Mouse (Mus musculus) frontal cortex, adult 2 months (tissue): Measurements from ENCODE around the gene Aff3. TPM values are rescaled to one million over a fixed set of nuclear protein-coding genes. Genes with fewer than 3 reads are reported as not detected.

ENCODE experiments used
- DNase-seq, 2 experiments: peaks; one replicate each; pipeline ENCODE4 v3.0.0; 2022; ENCODE audit warnings: low spot score in 1 of 2; ENCODE audit errors: extremely low spot score in 1 of 2
- polyA plus RNA-seq: library from polyadenylated mRNA; depleted of rRNA; stranded (reverse); fragments of >200 nt; gene quantifications from 2 replicates; pipeline ENCODE4 v1.2.3, GENCODE M21; 2012

The Aff3 gene
- polyA plus RNA-seq, 1 experiment, result 32.1 TPM

GRCm38 (mm10) chr1:38252031-38252765, 412.6 kb downstream of the Aff3 start:
- no peak for DNase-seq

DNA sequence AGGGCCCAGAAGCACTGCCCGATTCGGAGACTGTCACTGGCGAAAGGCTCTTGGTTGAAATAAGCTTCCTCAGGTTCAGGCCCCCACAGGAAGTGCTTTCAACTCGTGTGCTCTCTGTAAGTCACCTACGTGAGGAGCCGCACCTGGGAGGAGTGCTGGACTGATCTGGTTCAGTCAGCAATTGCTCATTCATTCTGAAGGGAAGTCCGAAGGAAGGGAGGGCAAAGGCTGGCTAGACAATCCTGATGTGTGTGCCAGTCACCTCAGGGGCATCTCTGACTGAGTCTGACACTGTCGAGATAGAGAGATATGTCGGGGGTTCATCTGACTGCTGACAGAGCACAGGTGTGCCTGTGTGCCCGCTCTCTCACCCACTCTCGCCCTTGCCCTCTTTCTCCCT, 413.3 kb downstream of the Aff3 start:
- DNase-seq, result no peak

- DNase-seq, result no peak
Observed at GRCm38 (mm10) chr1:38250246-38250645, 414.5 kb downstream of the Aff3 start.

DNA sequence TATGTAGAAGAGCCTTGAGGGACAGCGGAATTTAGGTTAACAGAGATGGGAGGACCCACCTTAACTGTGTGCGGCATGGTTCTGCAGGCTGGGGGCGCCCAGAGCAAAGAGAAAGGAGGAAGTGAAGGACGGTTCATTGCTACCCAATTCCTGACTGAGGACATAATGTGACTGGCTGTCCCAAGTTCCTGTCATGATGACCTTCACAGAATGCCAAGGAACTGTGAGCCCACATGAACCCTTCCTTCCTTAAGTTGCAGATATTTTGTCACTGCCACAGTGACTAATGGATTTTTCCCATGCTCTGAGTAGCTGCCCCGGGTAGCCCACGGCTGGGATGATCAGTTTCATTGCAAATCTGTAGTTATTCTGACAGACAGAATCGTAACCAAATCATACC, 415.2 kb downstream of the Aff3 start:
- no peak for DNase-seq

DNA sequence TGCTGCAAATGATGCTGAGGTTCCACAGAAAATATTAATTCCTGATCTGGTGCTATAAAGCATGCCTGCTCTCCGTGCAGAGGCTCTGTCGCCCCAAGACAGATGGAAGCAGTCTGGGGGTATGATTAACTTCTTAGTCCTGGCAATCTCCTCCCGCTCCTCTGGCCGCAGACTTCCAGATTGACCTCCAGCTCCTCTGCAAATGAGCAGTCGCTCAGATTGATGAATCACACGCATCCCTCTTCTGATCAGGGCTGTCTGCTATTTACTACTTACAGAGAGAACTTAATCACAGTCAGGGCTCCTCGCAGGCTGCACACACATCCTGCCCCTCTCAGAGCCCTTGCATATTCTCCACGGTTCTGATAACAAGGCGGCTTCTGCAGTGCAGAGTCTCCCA, 416.7 kb downstream of the Aff3 start:
- no peak for DNase-seq

GRCm38 (mm10) chr1:38242559-38242958, 422.2 kb downstream of the Aff3 start:
- DNase-seq, result no peak

DNA sequence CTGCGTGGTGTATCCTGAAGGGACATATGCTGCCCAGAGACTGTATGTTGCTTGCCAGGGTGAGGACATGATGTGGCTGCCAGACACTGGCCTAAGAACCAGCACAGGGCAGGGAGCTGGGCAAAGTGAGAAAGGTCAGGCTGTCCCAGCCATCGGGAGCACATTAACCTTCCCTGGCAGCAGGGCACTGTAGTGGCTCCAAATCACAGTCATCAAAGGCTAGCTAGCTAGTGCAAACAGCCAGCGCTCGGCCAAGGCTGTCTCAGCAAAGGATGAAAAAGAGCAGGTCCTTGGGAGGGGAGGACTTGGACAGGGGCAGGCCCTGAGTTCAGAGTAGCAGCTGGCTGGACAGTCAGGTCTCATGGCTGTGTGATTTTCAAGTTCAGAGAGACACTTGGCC, 423.0 kb downstream of the Aff3 start:
- no peak for DNase-seq

- no peak for DNase-seq
Observed at GRCm38 (mm10) chr1:38241221-38241666, 423.5 kb downstream of the Aff3 start.

DNA sequence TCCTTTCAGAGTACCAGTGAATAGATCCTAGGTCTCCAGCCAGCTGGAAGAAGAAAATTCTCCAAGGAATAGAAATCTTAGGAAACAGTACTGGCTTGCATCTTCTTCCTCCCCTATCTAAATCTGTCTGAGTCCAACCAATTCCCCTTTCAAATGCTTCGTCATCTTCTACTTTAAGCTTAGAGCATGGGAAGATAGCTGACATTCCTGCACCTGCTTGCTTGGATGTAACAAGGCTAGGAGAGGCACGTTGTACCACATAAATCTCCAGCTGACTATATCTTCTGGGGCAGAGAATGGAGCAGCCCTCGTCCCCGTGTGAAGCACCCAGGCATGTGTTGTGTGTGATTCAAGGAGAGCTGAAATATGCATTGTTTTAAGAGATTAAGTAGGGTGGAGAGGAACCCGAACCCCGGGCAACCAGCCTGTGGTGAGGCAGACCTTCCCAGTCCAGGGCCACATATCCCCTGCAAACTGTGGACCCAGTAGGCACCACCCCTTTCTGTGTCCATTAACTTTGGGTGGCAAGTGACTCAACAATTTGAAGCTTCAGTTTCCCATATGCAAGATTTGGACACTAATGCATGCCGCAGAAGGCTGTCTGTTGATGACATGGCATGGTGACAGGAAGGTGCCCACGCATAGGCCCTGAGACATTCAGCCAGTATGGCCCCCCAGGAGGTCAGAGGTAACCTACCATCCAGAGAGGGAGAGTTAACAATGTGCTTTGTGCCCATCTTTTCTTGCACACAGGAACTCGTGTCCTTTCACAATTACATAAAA, 424.1 kb downstream of the Aff3 start:
- DNase-seq, result no peak

DNA sequence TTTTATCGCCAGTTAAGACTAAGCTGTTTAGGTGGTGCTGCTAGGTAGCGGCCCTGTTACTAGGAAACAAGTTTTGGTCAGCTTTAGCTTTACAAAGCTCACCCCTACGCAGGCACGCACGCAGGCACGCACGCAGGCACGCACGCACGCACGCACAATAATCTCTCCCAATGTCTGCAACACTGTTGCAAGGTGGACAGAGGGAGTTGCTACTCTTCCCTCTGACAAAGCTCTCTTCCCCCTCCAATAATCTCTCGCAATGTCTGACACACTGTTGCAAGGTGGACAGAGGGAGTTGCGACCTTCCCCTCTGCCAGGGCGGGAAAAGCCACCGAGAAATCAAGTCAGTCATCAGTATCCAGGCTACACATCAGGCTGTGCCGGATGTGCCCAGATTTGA, 425.2 kb downstream of the Aff3 start:
- no peak for DNase-seq

GRCm38 (mm10) chr1:38237831-38238230, 426.9 kb downstream of the Aff3 start:
- no peak for DNase-seq

DNA sequence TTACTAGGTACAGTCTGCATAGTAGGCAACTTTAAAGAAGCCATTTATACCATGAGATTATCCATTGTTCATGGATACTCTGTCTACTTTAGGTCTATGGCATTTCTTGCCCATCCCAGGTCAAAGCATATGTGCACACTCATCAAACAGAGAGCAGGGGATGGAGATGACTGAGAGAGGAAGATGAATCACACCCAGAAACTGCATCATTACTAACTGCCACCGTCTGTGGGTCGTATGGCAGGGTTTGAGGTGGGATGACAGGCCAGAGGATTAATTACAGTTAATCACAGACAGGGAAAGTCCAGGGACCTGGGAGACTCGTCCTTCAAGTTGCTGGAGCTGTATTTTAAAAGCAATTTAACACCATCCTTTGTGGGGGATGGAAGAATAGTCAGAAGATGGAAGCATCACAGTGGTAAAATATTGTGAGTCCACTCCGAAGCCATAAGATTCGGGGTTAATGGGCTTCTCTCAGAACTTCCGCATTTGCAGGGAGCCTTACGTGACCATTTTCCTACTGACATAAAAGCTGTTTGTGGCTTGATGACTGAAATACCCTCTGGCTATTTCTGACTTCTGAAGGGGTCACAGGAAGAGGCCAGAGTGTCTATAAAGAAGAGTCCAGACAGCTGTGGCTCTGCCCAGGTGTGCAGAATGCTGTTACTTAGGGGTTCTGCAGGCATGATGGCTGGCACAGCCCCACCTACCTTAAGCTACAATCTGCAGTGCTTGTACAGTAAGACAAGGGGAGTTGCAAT, 427.5 kb downstream of the Aff3 start:
- DNase-seq, result no peak

DNA sequence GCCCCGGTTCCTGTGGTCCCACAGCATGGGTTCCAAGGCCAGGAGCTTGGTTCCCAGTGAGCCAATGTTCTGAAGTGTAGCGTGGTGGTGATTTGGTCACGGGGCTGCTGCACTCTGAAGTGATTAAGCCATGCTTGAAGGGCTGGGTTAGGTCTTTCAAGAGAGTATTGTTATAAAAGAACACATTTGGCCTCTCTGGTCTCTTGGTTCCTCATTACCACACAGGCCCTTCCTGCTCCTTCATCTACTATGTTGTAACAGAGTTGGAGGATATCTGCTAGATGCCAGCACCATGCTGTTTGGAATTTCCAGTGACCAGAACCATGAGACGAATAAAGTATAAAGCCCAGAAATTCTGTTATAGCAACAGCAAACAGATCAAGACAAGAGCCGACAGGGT, 431.6 kb downstream of the Aff3 start:
- DNase-seq, result no peak

- no peak for DNase-seq
Observed at GRCm38 (mm10) chr1:38230041-38230440, 434.7 kb downstream of the Aff3 start.

GRCm38 (mm10) chr1:38228806-38229205, 435.9 kb downstream of the Aff3 start:
- no peak for DNase-seq

GRCm38 (mm10) chr1:38225166-38225565, 439.6 kb downstream of the Aff3 start:
- DNase-seq, result no peak

- peak in 1 of 2 experiments; percentile 23 for DNase-seq
Observed at GRCm38 (mm10) chr1:38222160-38222559, 442.6 kb downstream of the Aff3 start.

DNA sequence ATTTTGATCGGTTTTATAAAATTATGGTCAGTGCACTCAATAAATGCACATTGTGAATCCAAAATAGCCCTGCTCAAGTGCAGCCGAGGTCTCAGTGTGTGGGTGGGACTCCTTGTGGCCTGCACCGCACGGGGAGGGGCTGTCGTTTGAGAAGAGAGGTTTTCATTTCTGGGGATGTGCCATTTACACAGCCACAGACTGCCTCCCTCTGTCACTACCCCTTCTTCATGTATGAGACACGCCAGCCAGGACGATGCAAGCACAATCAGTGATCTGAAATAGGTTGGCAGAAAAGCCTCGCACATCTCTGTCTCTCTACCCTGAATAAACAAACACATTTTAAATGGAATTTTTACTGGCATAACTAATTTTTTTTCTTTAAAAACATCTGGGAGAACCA, 443.3 kb downstream of the Aff3 start:
- DNase-seq, result no peak

GRCm38 (mm10) chr1:38217912-38218795, 446.6 kb downstream of the Aff3 start:
- no peak for DNase-seq

DNA sequence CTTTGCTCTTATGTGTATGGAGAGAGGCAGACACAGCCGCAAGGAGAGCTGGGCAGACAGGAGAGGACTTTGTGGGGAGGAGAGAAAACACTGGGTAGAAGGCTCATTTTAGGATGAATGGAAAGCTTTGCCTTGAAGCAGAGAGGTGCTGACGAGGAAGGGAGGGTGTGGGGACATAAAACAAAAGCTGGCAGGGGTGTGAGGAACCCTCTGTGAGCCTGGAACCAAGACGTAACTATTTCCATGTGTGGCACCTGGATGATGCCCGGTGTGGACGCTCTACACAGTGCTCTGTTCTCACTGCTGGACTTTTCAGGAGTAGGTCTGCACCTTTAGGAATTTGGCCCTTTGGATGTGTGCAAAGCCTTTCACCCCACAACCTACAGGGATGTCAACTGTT, 447.7 kb downstream of the Aff3 start:
- no peak for DNase-seq
